Mouse (Mus musculus) brain, embryonic 14.5 days (tissue): ENCODE data around the gene Msantd2.

Experiments used
- CTCF ChIP-seq: fragments of 200-500 bp; IDR thresholded peaks from 2 replicates; pipeline ENCODE4 v1.5.1; 2012; ENCODE audit warnings: inconsistent platforms, mild to moderate bottlenecking, moderate library complexity, borderline replicate concordance; ENCODE audit not compliant: insufficient read depth, insufficient read length; ENCODE audit errors: extremely low read depth
- POLR2A ChIP-seq: fragments of 200-500 bp; IDR thresholded peaks from 2 replicates; pipeline ENCODE4 v1.6.1; 2012; ENCODE audit warnings: mild to moderate bottlenecking, inconsistent platforms, borderline replicate concordance; ENCODE audit not compliant: poor library complexity, insufficient read depth, insufficient read length, severe bottlenecking; ENCODE audit errors: extremely low read depth

DNA sequence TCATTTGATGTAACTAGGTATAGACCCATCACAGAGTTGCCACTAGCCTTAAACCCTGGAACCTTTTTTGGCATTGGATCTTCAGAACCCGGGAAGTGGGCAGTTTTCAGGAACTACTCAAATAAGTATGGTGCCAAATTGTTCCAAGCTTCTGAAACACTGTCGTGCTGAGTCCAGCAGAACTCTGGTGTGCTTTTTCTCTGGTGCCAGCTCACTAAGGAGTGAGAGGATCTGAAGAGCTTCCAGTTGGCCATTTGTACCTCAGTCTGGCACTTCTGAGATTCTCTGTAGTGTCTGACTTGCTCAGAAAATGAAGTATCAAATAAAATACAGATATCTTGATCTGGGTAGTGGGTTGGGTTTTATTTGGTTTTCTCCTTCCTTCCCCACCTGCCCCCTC, 30.9 kb downstream of the Msantd2 start:
- TF ChIP-seq CTCF (no peak), POLR2A (no peak)
